Mouse (Mus musculus): ENCODE measurements around the gene Fam166b. TPM values are rescaled to one million over a fixed set of nuclear protein-coding genes. Genes with fewer than 3 reads are reported as not detected.
A peak's percentile ranks its signal among the peaks of the same experiment; 100 is the strongest.

Fam166b gene
- polyA plus RNA-seq, 2 experiments = 0.14 to 0.20 TPM

DNA sequence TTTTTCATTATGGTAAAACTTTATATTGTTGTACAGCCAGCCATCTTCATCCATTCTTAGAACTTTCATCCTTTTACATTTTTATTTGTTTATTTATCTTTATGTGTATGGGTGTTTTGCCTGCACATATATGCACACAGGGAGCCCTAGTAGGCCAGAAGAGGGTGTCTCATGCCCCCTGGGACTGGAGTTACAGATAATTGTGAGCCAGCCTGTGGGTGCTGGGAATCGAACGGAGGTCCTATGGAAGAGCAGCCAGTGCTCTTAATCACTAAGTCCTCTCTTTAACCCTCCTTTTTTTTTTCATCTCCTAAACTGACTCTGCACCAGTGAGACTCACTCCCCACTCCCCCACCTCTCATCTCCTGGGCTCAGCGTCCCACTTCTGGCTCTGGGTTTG lies 44.4 kb downstream of the Fam166b start:
- DNase-seq (ENCODE audit: low spot score) (no peak), ATAC-seq (ENCODE audit: low FRiP score, low read depth) (no peak)
- Histone ChIP-seq H3K4me2 (replicated peaks; ENCODE audit: low read depth, low read length, severe bottlenecking) (no peak overlapping the region), H3K27ac (replicated peaks; ENCODE audit: low read depth, low read length) (no peak overlapping the region), H3K4me1 (ENCODE audit: control insufficient read depth, insufficient read depth, low read length) (peaks cover 7% of the 10 kb centered on the region), H3K36me3 (ENCODE audit: control insufficient read depth, insufficient read depth, low read length) (no peaks in the 10 kb centered on the region), H3K9ac (ENCODE audit: low read depth, low read length, severe bottlenecking) (no peak overlapping the region), H3K9me3 (ENCODE audit: control insufficient read depth, low read length) (no peaks in the 10 kb centered on the region), H3K4me3 (replicated peaks; ENCODE audit: low read length) (no peak overlapping the region), H3K27me3 (ENCODE audit: control insufficient read depth, insufficient read depth, low read length) (0 out of 2 replicates have a peak, but pooled peaks cover 5% of the 10 kb centered on the region)
- TF ChIP-seq POLR2A (IDR thresholded peaks at IDR 0.05; ENCODE audit: borderline replicate concordance, extremely low read depth, insufficient read depth, insufficient read length) = no peak
- 83% methylated on average over 3 of the region's 3 CpGs for WGBS

DNA sequence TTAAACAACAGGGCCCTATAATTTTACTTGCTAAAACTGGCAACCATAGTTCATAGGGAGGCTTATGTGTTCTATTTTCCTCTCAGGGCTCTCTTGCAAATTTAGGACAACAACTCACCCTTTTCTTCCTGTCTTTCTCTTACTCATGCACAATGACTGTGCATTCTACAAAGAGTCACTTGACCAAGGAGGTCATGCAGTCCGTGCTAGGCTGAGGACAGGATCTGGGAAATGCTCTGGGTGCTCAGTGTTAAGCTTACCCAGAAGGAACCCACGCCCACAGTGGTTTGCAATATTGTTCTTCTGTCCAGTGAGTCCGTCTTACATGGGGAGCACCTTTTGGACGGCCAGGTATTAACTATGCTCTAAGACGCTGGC lies 44.9 kb downstream of the Fam166b start:
- Histone ChIP-seq H3K9me3 (ENCODE audit: control insufficient read depth, low read length) (no peaks in the 10 kb centered on the region), H3K27ac (replicated peaks; ENCODE audit: low read depth, low read length) (no peak overlapping the region), H3K27me3 (ENCODE audit: control insufficient read depth, insufficient read depth, low read length) (0 out of 2 replicates have a peak, but pooled peaks cover 5% of the 10 kb centered on the region), H3K9ac (ENCODE audit: low read depth, low read length, severe bottlenecking) (no peak overlapping the region), H3K4me2 (replicated peaks; ENCODE audit: low read depth, low read length, severe bottlenecking) (no peak overlapping the region), H3K36me3 (ENCODE audit: control insufficient read depth, insufficient read depth, low read length) (no peaks in the 10 kb centered on the region), H3K4me3 (replicated peaks; ENCODE audit: low read length) (no peak overlapping the region), H3K4me1 (ENCODE audit: control insufficient read depth, insufficient read depth, low read length) (peaks cover 7% of the 10 kb centered on the region)
- ATAC-seq (ENCODE audit: low FRiP score, low read depth) (no peak), DNase-seq (ENCODE audit: low spot score) (no peak)
- WGBS = 88% methylated on average over 5 of the region's 5 CpGs
- TF ChIP-seq POLR2A (IDR thresholded peaks at IDR 0.05; ENCODE audit: borderline replicate concordance, extremely low read depth, insufficient read depth, insufficient read length) = no peak

DNA sequence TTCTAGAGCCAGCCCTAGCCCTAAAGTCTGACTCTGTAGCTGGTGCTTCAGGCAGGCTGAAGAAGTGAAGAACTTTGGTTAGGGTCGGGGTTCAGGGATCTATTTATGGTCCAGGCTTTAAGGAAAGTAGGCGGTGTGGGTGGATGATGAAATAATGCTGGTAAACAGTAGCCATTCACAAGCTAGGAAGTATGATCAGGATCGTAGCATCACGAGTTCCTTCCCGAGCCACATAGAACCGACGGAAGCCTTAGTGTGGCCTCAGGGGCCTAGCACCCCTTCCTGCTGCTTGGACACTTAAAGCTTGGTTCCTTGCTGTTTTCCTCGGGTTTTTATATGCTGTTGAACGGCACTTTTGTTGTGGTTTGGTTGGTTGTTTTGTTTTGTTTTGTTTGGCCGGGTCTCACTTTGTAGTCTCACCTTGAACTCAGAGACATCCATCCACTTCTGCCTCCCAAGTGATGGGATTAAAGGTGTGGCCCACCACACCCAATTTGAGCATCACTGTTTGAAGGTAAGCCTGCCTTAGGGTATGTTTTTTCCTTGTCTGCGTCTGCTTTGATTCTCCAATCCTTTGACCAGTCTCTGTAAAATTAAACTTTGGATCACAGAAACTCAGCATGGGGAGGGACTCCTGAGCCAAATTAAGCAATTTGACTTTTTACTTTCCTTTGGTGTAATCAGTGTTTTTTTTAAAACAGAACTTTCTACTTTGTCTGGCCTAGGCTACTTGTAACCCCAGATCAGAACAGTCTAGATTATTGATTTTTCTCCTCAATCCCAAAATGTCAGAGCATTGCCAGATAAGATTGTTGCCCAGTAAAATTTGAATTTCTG lies 45.5 kb downstream of the Fam166b start:
- no peak overlapping the region for H3K27ac ChIP-seq (replicated peaks; ENCODE audit: low read depth, low read length)
- no peak overlapping the region for H3K4me2 ChIP-seq (replicated peaks; ENCODE audit: low read depth, low read length, severe bottlenecking)
- no peaks in the 10 kb centered on the region for H3K36me3 ChIP-seq (ENCODE audit: control insufficient read depth, insufficient read depth, low read length)
- no peaks in the 10 kb centered on the region for H3K9me3 ChIP-seq (ENCODE audit: control insufficient read depth, low read length)
- no peak overlapping the region for H3K4me3 ChIP-seq (replicated peaks; ENCODE audit: low read length)
- DNase-seq (ENCODE audit: low spot score) (no peak), ATAC-seq (ENCODE audit: low FRiP score, low read depth) (no peak)
- 0 out of 2 replicates have a peak, but pooled peaks cover 5% of the 10 kb centered on the region for H3K27me3 ChIP-seq (ENCODE audit: control insufficient read depth, insufficient read depth, low read length)
- H3K4me1 ChIP-seq (ENCODE audit: control insufficient read depth, insufficient read depth, low read length) = peaks cover 7% of the 10 kb centered on the region
- H3K9ac ChIP-seq (ENCODE audit: low read depth, low read length, severe bottlenecking) = no peak overlapping the region
- WGBS = 61% methylated on average over 11 of the region's 11 CpGs
- no peak for TF ChIP-seq POLR2A (IDR thresholded peaks at IDR 0.05; ENCODE audit: borderline replicate concordance, extremely low read depth, insufficient read depth, insufficient read length)

DNA sequence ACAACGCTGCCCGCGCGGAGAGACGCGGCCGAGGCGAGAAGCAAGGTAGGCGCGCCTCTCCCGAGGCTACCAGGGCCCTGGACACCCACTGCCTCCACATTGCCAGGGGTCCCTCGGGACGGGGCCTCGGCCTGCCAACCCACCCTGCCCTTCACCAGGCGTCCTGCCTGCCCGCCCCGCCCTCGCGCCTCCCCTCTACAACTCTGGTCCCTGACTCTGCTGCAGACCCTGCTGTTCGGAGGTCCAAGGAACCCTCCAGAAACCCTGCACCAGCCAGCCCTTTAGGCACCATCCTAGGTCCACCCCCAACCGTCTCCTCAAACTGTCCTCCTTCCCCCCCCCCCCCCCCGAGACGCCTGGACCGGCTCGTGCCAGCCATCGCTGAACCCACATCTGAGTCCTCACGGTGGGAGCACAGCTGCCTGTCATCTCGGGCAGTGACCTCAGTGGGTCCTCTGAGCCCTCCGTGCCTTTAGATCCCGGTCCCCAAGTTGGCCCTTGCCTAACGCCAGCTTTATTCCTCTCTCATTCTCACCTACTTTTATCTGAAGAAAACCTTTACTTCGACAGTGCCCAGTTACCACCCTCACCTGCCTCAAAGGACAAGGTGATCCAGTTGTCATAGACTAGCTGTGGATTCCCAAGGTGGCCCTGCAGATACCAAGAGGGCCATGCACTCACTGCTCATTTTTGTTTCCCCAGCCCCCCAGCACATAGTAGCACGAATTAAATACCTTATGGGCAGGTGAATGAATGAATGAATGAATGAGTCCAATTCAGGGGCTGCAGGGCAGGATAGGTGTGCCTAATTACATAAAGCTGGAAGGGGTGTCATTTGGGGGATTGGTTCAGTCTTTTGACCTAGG lies 46.5 kb downstream of the Fam166b start:
- WGBS = 9% methylated on average over 17 of the region's 33 CpGs
- no peak overlapping the region for H3K27ac ChIP-seq (replicated peaks; ENCODE audit: low read depth, low read length)

More for the DNA sequence above, 46.5 kb downstream of the Fam166b start:
- Histone ChIP-seq H3K4me2 (replicated peaks; ENCODE audit: low read depth, low read length, severe bottlenecking) (peak overlapping the region; percentile 93), H3K36me3 (ENCODE audit: control insufficient read depth, insufficient read depth, low read length) (no peaks in the 10 kb centered on the region), H3K4me1 (ENCODE audit: control insufficient read depth, insufficient read depth, low read length) (peaks cover 7% of the 10 kb centered on the region), H3K9ac (ENCODE audit: low read depth, low read length, severe bottlenecking) (peak overlapping the region; percentile 82), H3K27me3 (ENCODE audit: control insufficient read depth, insufficient read depth, low read length) (0 out of 2 replicates have a peak, but pooled peaks cover 5% of the 10 kb centered on the region), H3K9me3 (ENCODE audit: control insufficient read depth, low read length) (no peaks in the 10 kb centered on the region), H3K4me3 (replicated peaks; ENCODE audit: low read length) (peak overlapping the region; percentile 70)
- TF ChIP-seq POLR2A (IDR thresholded peaks at IDR 0.05; ENCODE audit: borderline replicate concordance, extremely low read depth, insufficient read depth, insufficient read length) = no peak
- ATAC-seq (ENCODE audit: low FRiP score, low read depth) = peak; percentile 25
- no peak for DNase-seq (ENCODE audit: low spot score)

All from limb, embryonic 14.5 days (tissue).